Mouse (Mus musculus): ENCODE measurements around the gene Rgs3. TPM values are rescaled to one million over a fixed set of nuclear protein-coding genes. Genes with fewer than 3 reads are reported as not detected.

The Rgs3 gene
- 49.5 and 102 TPM in 2 replicates for polyA plus RNA-seq (2012; ENCODE audit: insufficient read depth, insufficient read length, missing spikeins)

DNA sequence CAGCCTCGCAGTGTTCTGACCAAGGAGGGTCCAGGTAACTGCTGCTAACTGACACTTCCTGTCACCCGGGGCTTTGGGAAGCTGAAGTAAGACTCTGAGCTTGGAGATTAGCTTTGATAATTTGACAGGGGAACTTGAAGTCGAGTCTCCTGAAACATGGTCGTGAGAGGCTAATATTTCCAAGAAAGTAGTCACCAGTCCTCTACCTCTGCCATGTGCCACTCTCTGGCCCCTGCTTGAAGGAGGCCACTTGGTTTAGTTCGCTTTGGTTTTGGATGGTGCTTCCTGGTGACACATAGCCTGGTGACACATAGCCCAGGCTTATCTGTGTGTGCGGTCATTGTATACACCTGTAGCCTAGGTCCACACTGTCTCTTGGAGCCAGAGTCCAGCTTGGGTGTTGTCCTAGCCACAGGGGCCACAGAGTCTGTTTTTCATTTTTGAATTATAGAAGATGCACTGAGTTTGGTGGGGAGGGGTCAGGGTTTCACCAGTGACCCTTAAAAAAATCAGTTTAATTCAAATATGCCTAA, at the start of gene Rgs3:
Rgs3 (plus strand) TSS at position 51 of the 533 bp plus-strand sequence.
- no peaks in the 10 kb centered on the region for H3K4me1 ChIP-seq (ENCODE audit: control insufficient read depth, insufficient read depth, insufficient read length, low read length)
- no peak within 1 kb of the TSS for H3K4me3 ChIP-seq (ENCODE audit: insufficient read depth, low read depth, low read length)
- H3K27ac ChIP-seq (replicated peaks; ENCODE audit: low read depth, low read length): no peak within 1 kb of the TSS

DNA sequence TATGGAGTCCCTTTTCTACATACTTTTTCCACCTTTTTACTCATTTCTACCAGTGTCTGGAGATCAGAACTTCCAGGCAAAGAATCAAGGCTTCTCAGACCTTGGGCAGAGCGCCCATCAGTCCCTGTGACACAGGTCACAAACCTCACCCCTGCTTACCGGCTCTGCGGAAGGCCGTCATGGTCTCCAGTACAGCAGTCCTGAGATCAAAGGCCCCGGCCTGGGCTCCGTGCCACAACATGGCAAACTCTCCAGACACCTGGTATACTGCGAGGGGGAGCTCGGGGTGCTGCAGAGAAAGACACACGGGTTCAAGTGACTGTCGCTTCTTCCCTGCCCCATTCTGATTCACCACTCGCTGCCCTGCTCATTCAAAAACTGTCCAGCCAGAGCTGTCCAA, 49.7 kb upstream of the Rgs3 start:
- no peak overlapping the region for H3K4me3 ChIP-seq (ENCODE audit: insufficient read depth, low read depth, low read length)
- H3K4me1 ChIP-seq (ENCODE audit: control insufficient read depth, insufficient read depth, insufficient read length, low read length): no peaks in the 10 kb centered on the region
- no peak overlapping the region for H3K27ac ChIP-seq (replicated peaks; ENCODE audit: low read depth, low read length)

DNA sequence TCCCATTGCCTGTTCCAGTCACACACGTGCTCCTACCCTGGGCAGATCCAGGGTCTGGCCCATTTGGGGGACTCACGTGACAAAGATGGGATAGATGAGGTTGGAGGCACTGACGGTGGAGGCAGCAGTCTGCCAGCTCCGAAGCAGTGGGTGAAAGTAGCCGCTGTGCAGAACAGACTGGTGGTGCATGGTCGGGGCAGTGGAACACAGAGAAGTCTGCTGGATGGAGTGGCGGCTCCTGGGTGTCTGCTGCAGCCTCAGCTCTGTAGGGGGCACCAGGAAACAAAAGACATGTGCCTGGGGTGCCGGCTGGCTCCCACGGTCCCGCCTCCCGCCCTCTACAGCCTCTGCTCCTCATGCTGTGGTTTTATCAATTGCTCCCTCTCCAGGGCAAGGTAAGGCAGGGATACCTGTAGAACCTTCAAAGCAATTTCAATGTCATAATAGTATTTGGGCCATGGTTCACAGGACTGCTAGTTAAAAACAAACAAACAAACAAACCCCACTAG, 45.6 kb upstream of the Rgs3 start:
- H3K4me1 ChIP-seq (ENCODE audit: control insufficient read depth, insufficient read depth, insufficient read length, low read length): peaks cover 17% of the 10 kb centered on the region
- no peak overlapping the region for H3K27ac ChIP-seq (replicated peaks; ENCODE audit: low read depth, low read length)
- H3K4me3 ChIP-seq (ENCODE audit: insufficient read depth, low read depth, low read length): no peak overlapping the region

DNA sequence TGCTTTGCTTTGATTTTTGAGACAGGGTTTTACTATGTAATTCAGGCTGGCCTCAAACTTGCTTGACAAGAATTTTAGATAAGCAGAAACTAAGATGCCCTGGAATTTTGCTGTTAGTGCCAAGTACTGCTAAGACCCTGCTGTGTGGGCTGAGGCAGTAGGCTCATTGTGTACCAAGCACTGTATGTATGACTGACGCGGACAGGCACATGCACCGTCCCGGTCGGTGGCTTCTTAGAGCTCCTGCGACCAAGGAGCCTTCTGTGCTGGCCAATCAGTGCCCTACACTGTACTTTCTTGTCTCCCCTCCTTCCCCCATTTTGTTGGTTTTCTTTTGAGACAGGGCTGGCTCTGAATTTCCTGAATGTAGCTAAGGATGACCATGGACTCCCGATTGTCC, 44.7 kb upstream of the Rgs3 start:
- Histone ChIP-seq H3K4me3 (ENCODE audit: insufficient read depth, low read depth, low read length) (no peak overlapping the region), H3K27ac (replicated peaks; ENCODE audit: low read depth, low read length) (no peak overlapping the region), H3K4me1 (ENCODE audit: control insufficient read depth, insufficient read depth, insufficient read length, low read length) (peaks cover 17% of the 10 kb centered on the region)

DNA sequence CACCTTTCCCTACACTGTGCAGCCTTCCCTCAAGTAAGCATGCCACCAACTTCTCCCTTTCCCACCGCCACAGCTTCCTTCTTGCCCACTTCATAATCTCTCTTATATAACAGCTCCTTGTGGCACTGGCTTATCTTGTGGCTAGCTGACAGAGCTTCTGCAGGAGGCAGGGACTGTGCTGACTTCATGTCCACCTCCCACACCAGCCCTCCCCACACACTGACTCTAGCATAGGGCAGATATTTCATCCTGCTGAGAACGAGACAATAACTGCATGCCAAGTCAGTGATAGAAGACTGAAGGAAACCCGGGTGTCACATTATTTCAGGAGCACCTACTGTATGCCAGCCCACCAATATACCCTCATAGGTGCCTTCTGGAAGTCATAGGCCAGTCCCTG, 44.2 kb upstream of the Rgs3 start:
- peaks cover 17% of the 10 kb centered on the region for H3K4me1 ChIP-seq (ENCODE audit: control insufficient read depth, insufficient read depth, insufficient read length, low read length)
- peak overlapping the region; percentile 69 for H3K27ac ChIP-seq (replicated peaks; ENCODE audit: low read depth, low read length)

DNA sequence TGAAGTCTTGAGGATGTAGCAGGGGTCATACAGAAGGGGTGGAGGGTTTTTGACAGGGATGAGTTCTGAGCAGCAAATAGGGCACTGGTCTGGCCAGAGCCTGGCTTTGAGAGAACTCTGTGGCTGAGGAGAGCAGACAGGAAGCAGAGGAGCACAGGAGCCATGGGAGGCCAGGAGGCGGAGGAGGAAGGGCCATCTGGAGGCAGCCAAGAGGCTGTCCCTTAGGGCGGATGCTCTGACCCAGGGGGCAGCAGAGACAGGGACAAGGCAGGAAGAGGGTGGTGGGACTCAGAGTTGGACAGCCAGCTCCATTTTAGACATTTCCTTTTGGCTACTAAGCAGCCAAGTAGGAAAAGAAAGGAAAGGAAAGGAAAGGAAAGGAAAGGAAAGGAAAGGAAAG, 43.6 kb upstream of the Rgs3 start:
- H3K27ac ChIP-seq (replicated peaks; ENCODE audit: low read depth, low read length): peak overlapping the region; percentile 69
- peaks cover 17% of the 10 kb centered on the region for H3K4me1 ChIP-seq (ENCODE audit: control insufficient read depth, insufficient read depth, insufficient read length, low read length)
- no peak overlapping the region for H3K4me3 ChIP-seq (ENCODE audit: insufficient read depth, low read depth, low read length)

More for the DNA sequence above, 44.2 kb upstream of the Rgs3 start:
- no peak overlapping the region for H3K4me3 ChIP-seq (ENCODE audit: insufficient read depth, low read depth, low read length)

DNA sequence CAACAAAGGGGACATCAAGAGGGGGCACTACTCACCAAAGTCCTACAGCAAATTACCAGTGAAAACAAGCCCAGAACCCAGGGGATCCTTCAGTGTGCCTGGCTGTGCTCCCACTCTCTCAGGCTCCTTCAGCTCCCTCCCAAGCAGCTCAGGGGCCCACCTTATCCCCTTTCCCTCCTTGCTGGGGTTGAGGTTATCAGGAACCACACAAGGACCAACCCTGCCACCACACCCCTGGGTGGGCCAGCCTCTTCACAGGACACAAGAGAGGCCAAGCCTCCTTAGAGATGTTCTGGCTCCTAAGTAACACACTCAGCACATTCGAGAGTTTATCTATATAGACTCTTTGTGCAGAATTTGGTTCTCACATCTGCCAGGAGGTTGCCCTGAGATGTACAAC, 43.1 kb upstream of the Rgs3 start:
- Histone ChIP-seq H3K4me1 (ENCODE audit: control insufficient read depth, insufficient read depth, insufficient read length, low read length) (peaks cover 17% of the 10 kb centered on the region), H3K27ac (replicated peaks; ENCODE audit: low read depth, low read length) (peak overlapping the region; percentile 59), H3K4me3 (ENCODE audit: insufficient read depth, low read depth, low read length) (no peak overlapping the region)

DNA sequence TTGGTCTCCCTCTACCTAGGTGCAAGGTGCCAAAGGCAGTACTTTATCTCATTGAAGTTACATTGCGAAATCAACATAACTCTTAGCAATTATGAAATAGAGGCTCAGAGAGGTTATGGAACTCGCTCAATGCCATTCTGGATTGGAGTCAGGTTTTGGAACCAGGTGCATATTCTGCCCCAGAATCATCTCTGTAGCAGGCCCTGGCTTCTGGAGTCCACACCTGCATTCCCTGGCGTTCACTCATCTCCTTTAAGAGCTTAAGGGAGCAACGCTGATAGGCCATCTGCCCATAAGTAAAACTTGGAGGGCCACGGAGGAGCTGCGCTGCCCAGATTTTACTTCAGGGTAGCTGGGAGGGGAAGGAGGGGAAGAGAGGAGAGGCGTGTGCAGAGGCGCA, 42.6 kb upstream of the Rgs3 start:
- no peak overlapping the region for H3K4me3 ChIP-seq (ENCODE audit: insufficient read depth, low read depth, low read length)
- H3K4me1 ChIP-seq (ENCODE audit: control insufficient read depth, insufficient read depth, insufficient read length, low read length): peaks cover 17% of the 10 kb centered on the region
- no peak overlapping the region for H3K27ac ChIP-seq (replicated peaks; ENCODE audit: low read depth, low read length)

DNA sequence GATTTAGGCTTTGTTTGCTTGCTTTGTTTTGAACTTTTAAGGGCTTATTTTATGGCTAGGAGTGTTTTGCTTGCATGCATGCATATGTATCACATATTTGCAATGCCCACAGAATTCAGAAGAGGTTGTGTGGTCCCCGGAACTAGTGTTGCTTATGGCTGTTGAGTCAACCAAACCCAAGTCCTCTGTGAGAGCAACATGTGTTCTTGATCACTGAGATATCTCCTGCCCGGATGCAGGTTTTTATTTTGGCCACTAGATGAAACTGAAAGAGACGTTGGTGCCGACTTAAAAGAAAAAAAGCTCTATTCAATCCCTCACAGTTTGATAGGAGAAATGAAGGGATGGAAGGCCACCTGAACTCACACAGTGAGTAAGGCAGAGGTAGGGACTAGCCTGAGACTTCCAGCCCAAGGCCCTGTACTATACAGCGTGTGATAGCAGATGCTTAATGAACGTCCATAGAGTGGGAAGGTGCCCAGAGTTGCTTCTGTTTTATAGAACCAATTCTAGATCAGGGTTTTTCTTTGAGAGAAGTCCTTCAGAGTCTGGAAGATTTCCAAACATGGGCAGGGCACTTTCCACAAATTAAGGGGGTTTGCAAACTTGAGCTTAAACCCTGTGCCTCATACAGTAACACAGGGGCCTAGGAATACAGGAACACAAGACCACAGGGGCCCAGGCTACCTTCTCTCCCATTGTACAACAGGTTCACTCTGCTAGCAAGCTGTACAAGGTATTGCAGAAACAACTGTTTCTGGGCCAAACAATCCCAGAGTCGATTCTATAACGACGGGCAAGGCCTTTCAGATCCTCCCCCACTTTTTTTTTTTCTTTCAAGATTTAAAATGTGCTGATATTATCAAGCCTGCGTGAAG, 41.9 kb upstream of the Rgs3 start:
- H3K27ac ChIP-seq (replicated peaks; ENCODE audit: low read depth, low read length): peak overlapping the region; percentile 65
- H3K4me3 ChIP-seq (ENCODE audit: insufficient read depth, low read depth, low read length): peak overlapping the region; percentile 43
- H3K4me1 ChIP-seq (ENCODE audit: control insufficient read depth, insufficient read depth, insufficient read length, low read length): peaks cover 17% of the 10 kb centered on the region

DNA sequence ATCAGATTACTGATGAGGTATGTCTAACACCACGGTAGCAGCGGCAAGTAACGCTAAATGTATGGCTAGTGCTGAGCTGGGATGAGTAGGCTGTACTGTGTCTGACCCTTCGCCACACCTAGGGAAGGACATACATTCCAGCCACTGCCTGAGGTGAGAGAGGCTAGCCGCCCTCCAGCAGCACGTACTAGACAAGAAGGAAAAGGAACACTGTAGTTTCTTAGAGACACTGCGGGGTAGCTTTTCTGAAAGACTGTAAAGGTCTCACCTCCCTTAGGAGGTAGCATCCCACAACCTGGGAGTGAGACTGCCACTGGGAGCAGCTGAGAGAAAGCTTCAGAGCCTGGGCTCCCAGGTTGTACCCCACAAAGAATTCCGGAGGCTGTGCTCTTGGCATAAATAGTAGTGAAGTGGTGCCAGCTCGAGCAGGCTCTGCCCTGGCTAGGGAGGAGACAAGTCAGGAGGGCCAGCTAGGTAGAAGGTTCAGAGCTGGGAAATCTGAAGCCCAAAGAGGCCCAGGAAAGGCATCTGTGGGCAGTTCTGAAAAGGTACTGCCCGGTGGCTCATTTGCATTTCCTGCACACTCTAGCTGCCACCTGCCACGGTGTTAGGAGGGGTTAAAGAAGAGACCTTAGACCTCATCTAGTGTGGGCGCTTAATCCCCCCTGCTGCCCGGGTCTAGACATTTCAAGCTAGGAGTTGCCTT, 41.1 kb upstream of the Rgs3 start:
- H3K4me1 ChIP-seq (ENCODE audit: control insufficient read depth, insufficient read depth, insufficient read length, low read length): peaks cover 17% of the 10 kb centered on the region
- peak overlapping the region; percentile 94 for H3K4me3 ChIP-seq (ENCODE audit: insufficient read depth, low read depth, low read length)
- peak overlapping the region; percentile 65 for H3K27ac ChIP-seq (replicated peaks; ENCODE audit: low read depth, low read length)

DNA sequence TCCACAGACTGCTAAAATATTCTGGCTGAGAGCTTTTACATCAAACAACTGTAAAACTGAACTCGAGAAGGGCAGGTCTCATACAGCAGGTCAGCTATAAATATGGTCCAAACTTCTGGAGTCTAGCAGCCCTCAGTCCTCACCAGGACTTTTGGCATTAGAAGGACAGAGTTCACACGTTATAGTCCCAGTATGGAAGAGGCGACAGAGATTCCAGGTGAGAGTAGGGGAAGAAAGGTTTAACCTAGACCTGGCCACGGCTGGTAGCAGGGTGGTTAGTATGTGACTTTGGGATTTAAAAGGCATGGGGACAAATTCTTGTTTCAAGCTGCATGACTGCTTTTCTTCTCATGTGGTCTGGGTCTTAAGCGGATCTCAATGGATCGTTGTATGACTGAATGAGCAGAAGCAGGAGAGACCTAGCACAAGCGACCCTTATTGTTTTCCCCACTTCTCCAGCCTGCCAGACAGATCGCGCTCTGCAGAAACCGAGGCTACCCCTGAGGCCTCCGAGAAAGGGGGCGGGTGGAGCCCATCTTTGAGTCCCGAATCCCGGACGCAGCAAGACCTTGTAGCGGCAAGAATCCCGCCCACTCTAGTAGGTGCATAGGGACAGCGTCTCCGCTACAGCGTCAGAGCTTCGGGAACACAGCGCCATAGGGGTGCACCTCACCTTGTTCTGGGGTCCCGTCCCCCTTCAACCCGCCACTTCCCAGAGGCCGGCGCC, 40.4 kb upstream of the Rgs3 start:
- Histone ChIP-seq H3K4me1 (ENCODE audit: control insufficient read depth, insufficient read depth, insufficient read length, low read length) (peaks cover 17% of the 10 kb centered on the region), H3K4me3 (ENCODE audit: insufficient read depth, low read depth, low read length) (peak overlapping the region; percentile 94), H3K27ac (replicated peaks; ENCODE audit: low read depth, low read length) (peak overlapping the region; percentile 44)

DNA sequence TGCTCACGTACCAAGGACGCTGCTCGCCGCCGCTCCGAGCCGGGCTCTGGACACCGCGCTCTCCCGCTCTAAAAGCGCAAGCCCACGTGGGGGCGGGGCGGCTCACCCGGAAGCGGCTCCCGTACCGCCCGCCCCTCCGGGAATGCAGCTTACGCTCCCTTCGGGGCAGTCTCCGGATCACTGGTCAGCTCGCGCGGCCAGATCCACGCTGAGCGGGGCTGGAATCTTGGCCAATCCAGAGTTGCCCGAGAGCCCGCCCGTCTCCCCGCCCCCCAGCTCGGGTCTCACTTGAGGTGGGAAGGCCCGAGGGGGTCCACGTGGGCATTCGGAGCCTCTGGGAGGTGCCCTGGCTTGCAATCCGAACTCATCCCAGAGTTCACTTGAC, 39.8 kb upstream of the Rgs3 start, which contains the start of gene Alad:
Alad (minus strand) TSS at position 70 of the 385 bp plus-strand sequence.
- peaks cover 19% of the 10 kb centered on the region for H3K4me1 ChIP-seq (ENCODE audit: control insufficient read depth, insufficient read depth, insufficient read length, low read length)
- peak within 1 kb of the TSS; percentile 94 for H3K4me3 ChIP-seq (ENCODE audit: insufficient read depth, low read depth, low read length)
- peak within 1 kb of the TSS; percentile 78 for H3K27ac ChIP-seq (replicated peaks; ENCODE audit: low read depth, low read length)

DNA sequence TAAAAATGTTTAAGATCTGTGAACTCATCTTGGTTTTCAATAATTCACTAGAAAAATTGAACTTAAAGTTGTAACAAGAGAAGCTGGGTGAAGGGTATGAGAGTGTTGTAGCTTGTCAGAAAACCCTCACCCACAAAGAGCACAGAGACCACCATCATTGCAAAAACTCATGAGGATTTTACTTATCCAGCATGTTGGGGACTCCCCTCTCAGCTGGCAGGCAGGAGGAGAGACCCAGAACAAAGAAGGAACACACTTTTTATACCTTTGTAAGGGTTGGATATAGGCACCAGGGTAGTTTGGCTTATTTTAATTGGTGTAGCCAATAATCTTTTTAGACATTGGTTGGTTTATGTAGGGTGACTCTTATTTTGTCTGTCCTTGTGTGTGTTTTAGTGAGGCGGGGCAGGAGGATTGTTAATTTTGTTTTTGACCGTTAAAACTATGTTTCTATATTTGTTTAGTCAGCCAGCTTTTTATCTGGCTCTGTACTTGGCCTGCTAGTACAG, 38.7 kb upstream of the Rgs3 start:
- Histone ChIP-seq H3K4me1 (ENCODE audit: control insufficient read depth, insufficient read depth, insufficient read length, low read length) (peaks cover 16% of the 10 kb centered on the region), H3K4me3 (ENCODE audit: insufficient read depth, low read depth, low read length) (no peak overlapping the region), H3K27ac (replicated peaks; ENCODE audit: low read depth, low read length) (no peak overlapping the region)

DNA sequence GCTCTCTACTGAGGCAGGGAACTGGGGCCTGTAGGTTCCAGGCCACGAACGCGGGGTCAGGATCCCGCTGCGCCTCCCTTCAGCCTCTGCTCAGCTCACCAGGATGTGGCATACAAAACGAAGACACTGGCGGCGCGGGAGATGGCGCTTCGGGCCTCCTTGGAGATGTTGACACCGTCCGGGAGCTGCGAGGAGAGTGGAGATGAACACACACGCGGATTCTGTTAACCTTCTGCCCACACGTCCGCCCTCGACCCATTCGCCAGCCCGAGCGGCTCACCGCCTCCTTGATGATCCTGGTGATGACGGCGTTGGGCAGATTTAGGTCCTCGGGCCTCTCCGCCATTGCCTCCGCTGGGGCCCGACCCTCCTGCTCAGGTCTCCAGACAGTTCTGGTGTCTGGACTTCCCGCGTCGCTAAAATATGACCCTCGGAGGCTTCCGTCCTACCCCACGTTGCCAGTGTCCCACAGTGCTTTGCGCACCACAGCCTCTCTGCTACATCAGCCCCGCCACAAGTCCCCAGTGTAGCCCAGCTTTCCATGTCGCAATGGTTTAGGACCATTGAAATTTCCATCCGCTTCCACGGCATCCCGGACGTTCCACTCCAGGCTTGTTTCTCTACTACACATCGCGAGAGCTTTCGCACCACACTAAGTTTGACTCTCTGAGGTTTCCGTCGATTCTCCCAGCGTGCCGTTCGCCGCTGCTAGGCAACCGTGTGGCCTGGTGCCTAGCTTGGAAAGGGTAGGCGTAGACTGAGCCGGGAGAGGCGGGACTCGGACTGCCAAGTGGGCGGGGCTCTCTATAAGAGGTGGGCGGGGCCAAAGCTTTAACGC, 34.8 kb upstream of the Rgs3 start, which contains the start of the genes Pole3 and 4933430I17Rik:
Pole3 (minus strand) TSS at position 418 of the 838 bp plus-strand sequence.
4933430I17Rik (plus strand) TSS at position 719 of the 838 bp plus-strand sequence.
- H3K4me1 ChIP-seq (ENCODE audit: control insufficient read depth, insufficient read depth, insufficient read length, low read length): 0 out of 2 replicates have a peak, but pooled peaks cover 2% of the 10 kb centered on the region
- peak within 1 kb of the TSS; percentile 99 for H3K27ac ChIP-seq (replicated peaks; ENCODE audit: low read depth, low read length)
- peak within 1 kb of the TSS; percentile 80 for H3K4me3 ChIP-seq (ENCODE audit: insufficient read depth, low read depth, low read length)

All from brown adipose tissue, adult 24 weeks (tissue).